Mouse (Mus musculus) stomach, embryonic 14.5 days (tissue): Measurements from ENCODE around the gene Cmtm2b. TPM values are rescaled to one million over a fixed set of nuclear protein-coding genes. Genes with fewer than 3 reads are reported as not detected.

ENCODE experiments used
- ATAC-seq: fragments of 200-750 bp; cut with Nextera tagmentation; 2 replicates; pipeline ENCODE4 v1.8.0; 2017; ENCODE audit warnings: low read depth, moderate TSS enrichment; ENCODE audit not compliant: insufficient number of reproducible peaks, insufficient read depth, low FRiP score
- H3K27ac ChIP-seq: fragments of 300-500 bp; sonication (generic); 2 replicates; pipeline ENCODE4 v1.5.1; 2014; ENCODE audit warnings: mild to moderate bottlenecking, low read length, moderate library complexity, mixed read lengths
- H3K27me3 ChIP-seq: fragments of 300-500 bp; sonication (generic); 2 replicates; pipeline ENCODE4 v1.6.1; 2014; ENCODE audit warnings: low read length, control low read depth, mixed read lengths; ENCODE audit not compliant: control insufficient read depth, insufficient read depth
- H3K36me3 ChIP-seq: fragments of 300-500 bp; sonication (generic); 2 replicates; pipeline ENCODE4 v1.6.1; 2014; ENCODE audit warnings: mild to moderate bottlenecking, control low read depth, low read length, moderate library complexity, mixed read lengths; ENCODE audit not compliant: control insufficient read depth, insufficient read depth
- H3K4me1 ChIP-seq: fragments of 300-500 bp; sonication (generic); 2 replicates; pipeline ENCODE4 v1.6.1; 2014; ENCODE audit warnings: low read length, control low read depth, mixed read lengths; ENCODE audit not compliant: control insufficient read depth, insufficient read depth
- H3K4me2 ChIP-seq: fragments of 300-500 bp; sonication (generic); replicated peaks from 2 replicates; pipeline ENCODE4 v1.6.1; 2014; ENCODE audit warnings: low read depth, low read length, control low read depth
- H3K4me3 ChIP-seq: fragments of 300-500 bp; sonication (generic); 2 replicates; pipeline ENCODE4 v1.5.1; 2014; ENCODE audit warnings: low read depth, low read length, control low read depth
- H3K9ac ChIP-seq: fragments of 300-500 bp; sonication (generic); replicated peaks from 2 replicates; pipeline ENCODE4 v1.6.1; 2014; ENCODE audit warnings: low read depth, mild to moderate bottlenecking, control low read depth, low read length, moderate library complexity, mixed read lengths
- H3K9me3 ChIP-seq: fragments of 300-500 bp; sonication (generic); 2 replicates; pipeline ENCODE4 v1.6.1; 2016; ENCODE audit warnings: low read depth, low read length, control low read depth; ENCODE audit not compliant: control insufficient read depth
- WGBS: fragments of 180-500 bp; shearing (Covaris S2); extraction: QIAGEN DNeasy Blood & Tissue Kit; methylation state at CpG from one replicate; pipeline ENCODE4 v1.1.7; 2014; 5-methylcytosine and 5-hydroxymethylcytosine counted together
- polyA plus RNA-seq: library from polyadenylated mRNA; unstranded; fragments of >200 nt; fragmentation: Nextera tagmentation; extraction: Ambion mirVana; gene quantifications from 2 replicates; pipeline ENCODE4 v1.2.1, GENCODE M21; 2014

Cmtm2b gene
- polyA plus RNA-seq, 1 experiment from 2014 or later = not detected

DNA sequence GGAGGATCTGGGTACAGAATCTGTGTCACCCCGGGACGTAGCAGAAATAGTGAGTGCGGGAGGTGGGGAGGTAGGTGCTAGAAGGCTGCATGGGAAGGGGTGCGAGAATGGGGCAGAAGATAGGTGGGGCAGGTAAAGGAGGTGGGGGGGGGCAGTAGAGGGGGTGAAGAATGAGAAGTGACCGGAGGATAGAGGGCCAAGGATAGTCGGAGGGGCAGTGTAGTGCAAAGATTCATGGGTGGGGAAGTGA lies 17.9 kb downstream of the Cmtm2b start:
- H3K9ac ChIP-seq = peak overlapping the region; percentile 84
- H3K4me2 ChIP-seq = peak overlapping the region; percentile 65
- H3K27ac ChIP-seq = peak overlapping the region; percentile 80; the same call in 1 of the 2 replicates
- peak; percentile 2; the same call in 1 of the 2 replicates for ATAC-seq
- 2% methylated on average over 6 of the region's 6 CpGs for WGBS
- no peaks in the 10 kb centered on the region for H3K27me3 ChIP-seq
- H3K4me1 ChIP-seq = 0 out of 2 replicates have a peak, but pooled peaks cover 6% of the 10 kb centered on the region
- peaks cover under 1% of the 10 kb centered on the region; the same call in 1 of the 2 replicates for H3K36me3 ChIP-seq
- H3K9me3 ChIP-seq = no peaks in the 10 kb centered on the region
- peak overlapping the region; percentile 69 for H3K4me3 ChIP-seq

- peaks cover 5% of the 10 kb centered on the region; the same call in 1 of the 2 replicates for H3K36me3 ChIP-seq
- WGBS = 1% methylated on average over 54 of the region's 54 CpGs
These were observed 18.4 kb downstream of the Cmtm2b start for GRCm38 (mm10) chr8:104340233-104341105.

DNA sequence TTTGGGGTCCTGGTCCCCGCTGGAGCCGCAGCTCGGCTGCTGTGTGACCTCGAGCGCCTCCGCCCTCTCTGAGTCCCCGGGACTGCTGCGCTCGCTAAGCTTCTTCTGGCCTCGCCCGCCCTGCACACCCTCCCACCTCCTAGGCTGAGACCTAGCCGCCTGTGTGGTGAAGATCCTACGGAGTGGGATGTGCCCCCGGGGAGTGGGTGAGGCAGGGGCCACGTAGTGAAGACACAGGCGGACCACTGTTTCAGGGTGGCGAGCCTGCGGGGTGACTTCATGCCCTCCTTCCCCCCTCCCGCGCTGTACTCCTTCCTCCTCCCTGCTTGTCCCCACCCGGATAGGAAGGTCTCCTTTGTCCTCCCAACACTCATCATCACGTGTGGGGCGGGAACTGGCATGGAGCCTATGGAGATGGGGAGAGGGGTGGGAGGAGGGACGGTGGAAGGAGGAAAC lies 19.1 kb downstream of the Cmtm2b start:
- ATAC-seq = peak; percentile 72

More at GRCm38 (mm10) chr8:104340233-104341105, 18.4 kb downstream of the Cmtm2b start:
- ATAC-seq = peak; percentile 73
- Histone ChIP-seq H3K4me1 (0 out of 2 replicates have a peak, but pooled peaks cover 6% of the 10 kb centered on the region), H3K4me3 (peak overlapping the region; percentile 69), H3K27ac (peak overlapping the region; percentile 80), H3K9me3 (no peaks in the 10 kb centered on the region), H3K4me2 (peak overlapping the region; percentile 65), H3K27me3 (no peaks in the 10 kb centered on the region), H3K9ac (peak overlapping the region; percentile 84)

GRCm38 (mm10) chr8:104341678-104342077 lies 19.6 kb downstream of the Cmtm2b start:
- Histone ChIP-seq H3K4me1 (0 out of 2 replicates have a peak, but pooled peaks cover 6% of the 10 kb centered on the region), H3K4me3 (peak overlapping the region; percentile 69), H3K9me3 (no peaks in the 10 kb centered on the region), H3K27me3 (no peaks in the 10 kb centered on the region), H3K36me3 (peaks cover 14% of the 10 kb centered on the region), H3K4me2 (peak overlapping the region; percentile 65), H3K9ac (no peak overlapping the region), H3K27ac (peak overlapping the region; percentile 80; the same call in 1 of the 2 replicates)
- ATAC-seq = no peak
- 49% methylated on average over 6 of the region's 6 CpGs for WGBS

More for the DNA sequence above, 19.1 kb downstream of the Cmtm2b start:
- WGBS = 1% methylated on average over 24 of the region's 24 CpGs
- Histone ChIP-seq H3K4me3 (peak overlapping the region; percentile 69), H3K9me3 (no peaks in the 10 kb centered on the region), H3K36me3 (peaks cover 10% of the 10 kb centered on the region; the same call in 1 of the 2 replicates), H3K27ac (peak overlapping the region; percentile 80), H3K4me1 (0 out of 2 replicates have a peak, but pooled peaks cover 6% of the 10 kb centered on the region), H3K27me3 (no peaks in the 10 kb centered on the region), H3K9ac (peak overlapping the region; percentile 84), H3K4me2 (peak overlapping the region; percentile 65)

GRCm38 (mm10) chr8:104342426-104342825 lies 20.4 kb downstream of the Cmtm2b start:
- no peaks in the 10 kb centered on the region for H3K27me3 ChIP-seq
- no peak overlapping the region for H3K9ac ChIP-seq
- no peak for ATAC-seq
- H3K4me2 ChIP-seq = no peak overlapping the region
- H3K4me1 ChIP-seq = 0 out of 2 replicates have a peak, but pooled peaks cover 6% of the 10 kb centered on the region
- 75% methylated on average over 5 of the region's 5 CpGs for WGBS
- H3K4me3 ChIP-seq = no peak overlapping the region
- no peaks in the 10 kb centered on the region for H3K9me3 ChIP-seq
- H3K27ac ChIP-seq = no peak overlapping the region
- H3K36me3 ChIP-seq = peaks cover 21% of the 10 kb centered on the region

- ATAC-seq = no peak
- H3K9me3 ChIP-seq = no peaks in the 10 kb centered on the region
- 15% methylated on average over 7 of the region's 7 CpGs for WGBS
- no peak overlapping the region for H3K9ac ChIP-seq
- no peak overlapping the region for H3K4me3 ChIP-seq
- no peak overlapping the region for H3K4me2 ChIP-seq
- H3K4me1 ChIP-seq = 0 out of 2 replicates have a peak, but pooled peaks cover 6% of the 10 kb centered on the region
- peaks cover 21% of the 10 kb centered on the region for H3K36me3 ChIP-seq
- H3K27me3 ChIP-seq = no peaks in the 10 kb centered on the region
- H3K27ac ChIP-seq = no peak overlapping the region
These were observed 21.9 kb downstream of the Cmtm2b start for GRCm38 (mm10) chr8:104343957-104344356.

- Histone ChIP-seq H3K36me3 (peaks cover 21% of the 10 kb centered on the region), H3K27ac (no peak overlapping the region), H3K4me2 (no peak overlapping the region), H3K4me1 (0 out of 2 replicates have a peak, but pooled peaks cover 6% of the 10 kb centered on the region), H3K27me3 (no peaks in the 10 kb centered on the region), H3K9ac (no peak overlapping the region), H3K4me3 (no peak overlapping the region), H3K9me3 (no peaks in the 10 kb centered on the region)
- 86% methylated on average over 5 of the region's 5 CpGs for WGBS
- ATAC-seq = no peak
These were observed 22.6 kb downstream of the Cmtm2b start for GRCm38 (mm10) chr8:104344622-104345021.

DNA sequence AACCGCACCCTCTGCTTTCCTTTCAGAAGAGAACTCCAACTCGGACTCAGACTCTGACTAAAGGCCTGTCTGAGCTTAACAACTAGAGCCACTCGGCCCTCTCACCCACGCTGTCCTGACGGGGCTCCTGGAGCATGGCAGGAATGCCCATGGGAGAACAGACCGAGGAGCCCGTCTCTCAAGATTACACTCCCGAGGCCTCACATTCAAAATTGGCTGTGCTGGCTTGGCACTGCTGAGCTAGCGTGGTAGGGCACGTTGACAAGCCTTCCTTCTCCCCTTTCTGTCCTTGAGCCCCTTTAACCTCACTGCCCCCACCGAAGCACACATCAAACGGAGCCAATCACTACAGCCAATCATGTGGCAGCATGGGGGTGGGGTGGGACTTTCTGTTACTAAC lies 24.7 kb downstream of the Cmtm2b start:
- WGBS = 56% methylated on average over 12 of the region's 12 CpGs
- H3K36me3 ChIP-seq = peaks cover 21% of the 10 kb centered on the region

More for the DNA sequence above, 24.7 kb downstream of the Cmtm2b start:
- Histone ChIP-seq H3K4me3 (no peak overlapping the region), H3K9me3 (no peaks in the 10 kb centered on the region), H3K4me2 (no peak overlapping the region), H3K27me3 (no peaks in the 10 kb centered on the region), H3K9ac (no peak overlapping the region), H3K4me1 (0 out of 2 replicates have a peak, but pooled peaks cover 3% of the 10 kb centered on the region), H3K27ac (no peak overlapping the region)
- no peak for ATAC-seq
